Mouse (Mus musculus) heart, embryonic 16.5 days (tissue): ENCODE measurements around the gene Nek2. TPM values are rescaled to one million over a fixed set of nuclear protein-coding genes. Genes with fewer than 3 reads are reported as not detected.
A peak's percentile ranks its signal among the peaks of the same experiment; 100 is the strongest.

Source experiments
- ATAC-seq: fragments of 200-750 bp; cut with Nextera tagmentation; replicated peaks from 2 replicates; pipeline ENCODE4 v1.8.0; 2017; ENCODE audit warnings: moderate number of reproducible peaks; ENCODE audit not compliant: insufficient read depth, low FRiP score; ENCODE audit errors: extremely low read depth
- H3K27ac ChIP-seq: fragments of 300-500 bp; sonication (generic); 2 replicates; pipeline ENCODE4 v1.5.1; 2014; ENCODE audit warnings: mild to moderate bottlenecking, low read length, control low read depth, moderate library complexity
- H3K27me3 ChIP-seq: fragments of 300-500 bp; sonication (generic); 2 replicates; pipeline ENCODE4 v1.6.1; 2014; ENCODE audit warnings: low read length, mixed read lengths; ENCODE audit not compliant: control insufficient read depth, insufficient read depth
- H3K36me3 ChIP-seq: fragments of 300-500 bp; sonication (generic); 2 replicates; pipeline ENCODE4 v1.6.1; 2014; ENCODE audit not compliant: control insufficient read depth, insufficient read depth
- H3K4me1 ChIP-seq: fragments of 300-500 bp; sonication (generic); 2 replicates; pipeline ENCODE4 v1.6.1; 2014; ENCODE audit warnings: low read length, mixed read lengths; ENCODE audit not compliant: control insufficient read depth, insufficient read depth
- H3K4me2 ChIP-seq: fragments of 300-500 bp; sonication (generic); 2 replicates; pipeline ENCODE4 v1.6.1; 2014; ENCODE audit warnings: low read depth, mild to moderate bottlenecking, control low read depth, low read length
- H3K4me3 ChIP-seq: fragments of 300-500 bp; sonication (generic); 2 replicates; pipeline ENCODE4 v1.5.1; 2014; ENCODE audit warnings: mild to moderate bottlenecking, control low read depth, low read length
- H3K9ac ChIP-seq: fragments of 300-500 bp; sonication (generic); 2 replicates; pipeline ENCODE4 v1.6.1; 2014; ENCODE audit warnings: low read length, control low read depth
- H3K9me3 ChIP-seq: fragments of 300-500 bp; sonication (generic); replicated peaks from 2 replicates; pipeline ENCODE4 v1.6.1; 2016; ENCODE audit warnings: low read length; ENCODE audit not compliant: control insufficient read depth
- WGBS: fragments of 180-500 bp; shearing (Covaris S2); extraction: QIAGEN DNeasy Blood & Tissue Kit; methylation state at CpG from one replicate; pipeline ENCODE4 v1.1.7; 2014; 5-methylcytosine and 5-hydroxymethylcytosine counted together
- polyA plus RNA-seq: library from polyadenylated mRNA; unstranded; fragments of >200 nt; fragmentation: Nextera tagmentation; extraction: Ambion mirVana; gene quantifications from 2 replicates; pipeline ENCODE4 v1.2.1, GENCODE M21; 2015

Nek2 gene
- polyA plus RNA-seq: 38.5 and 38.6 TPM in 2 replicates

DNA sequence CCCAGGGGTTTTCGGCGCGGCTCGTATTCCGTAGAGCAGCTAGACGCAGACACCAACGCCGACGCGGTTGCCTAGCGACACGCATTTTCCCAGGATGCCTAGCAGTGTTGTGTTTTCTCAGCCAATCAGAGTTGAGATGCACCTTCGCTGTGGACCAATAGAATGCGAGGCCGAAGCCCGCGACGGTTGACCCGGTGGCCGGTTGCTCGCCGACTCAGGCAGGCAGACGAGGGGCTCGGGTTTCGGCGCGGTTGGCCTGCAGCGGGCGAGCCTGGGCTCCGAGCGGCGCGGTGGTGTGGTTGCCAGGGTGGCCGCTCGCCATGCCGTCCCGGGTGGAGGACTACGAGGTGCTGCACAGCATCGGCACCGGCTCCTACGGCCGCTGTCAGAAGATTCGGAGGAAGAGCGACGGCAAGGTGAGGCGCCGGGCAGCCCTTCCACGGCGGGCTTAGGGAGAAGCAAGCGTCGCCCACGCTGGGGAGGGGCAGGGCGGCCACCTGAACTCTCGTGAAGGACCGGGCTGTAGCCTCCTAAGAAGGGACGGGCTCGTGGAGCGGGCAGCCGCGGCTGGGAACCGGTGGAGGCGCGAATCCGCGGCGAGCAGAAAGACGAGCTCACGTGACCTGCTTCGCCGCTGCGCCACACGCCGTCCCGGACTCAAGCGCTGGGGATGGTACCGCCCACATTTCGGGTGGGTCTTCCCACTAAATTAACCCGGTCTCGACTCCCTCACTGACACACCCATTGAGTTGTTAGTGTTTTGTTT, at the start of gene Nek2:
TSS of gene Nek2 (plus strand) at position 119 of the 766 bp plus-strand sequence.
- Histone ChIP-seq H3K4me1 (peaks cover 11% of the 10 kb centered on the region), H3K27ac (peak within 1 kb of the TSS; percentile 76), H3K9me3 (no peaks in the 10 kb centered on the region), H3K9ac (peak within 1 kb of the TSS; percentile 83), H3K27me3 (no peaks in the 10 kb centered on the region), H3K4me3 (peak within 1 kb of the TSS; percentile 84), H3K4me2 (peak within 1 kb of the TSS; percentile 92), H3K36me3 (peaks cover 13% of the 10 kb centered on the region)
- ATAC-seq: peak; percentile 95
- WGBS: under 1% methylated on average over 79 of the region's 79 CpGs

DNA sequence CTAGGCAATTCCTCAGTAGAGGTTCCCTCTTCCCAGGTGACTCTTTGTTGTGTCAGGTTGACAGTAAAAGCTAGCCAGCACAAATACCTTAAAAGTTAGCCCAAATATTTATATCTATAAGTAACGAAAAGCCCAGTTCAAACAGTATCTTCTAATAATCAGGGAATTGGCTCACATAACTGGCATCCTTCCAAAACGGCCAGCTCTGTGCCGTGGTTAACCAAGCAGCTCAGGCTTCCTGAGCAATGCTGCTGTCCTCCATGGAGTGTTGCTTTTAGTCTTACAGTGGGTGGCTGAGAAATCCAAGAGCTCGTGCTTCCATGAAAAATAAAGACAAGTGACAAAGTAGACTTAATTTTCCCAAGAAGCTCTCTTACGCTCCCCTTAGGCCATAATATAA, 47.1 kb upstream of the Nek2 start:
- no peak overlapping the region for H3K4me3 ChIP-seq
- no peaks in the 10 kb centered on the region for H3K9me3 ChIP-seq
- no peaks in the 10 kb centered on the region for H3K27me3 ChIP-seq
- H3K36me3 ChIP-seq: peaks cover 34% of the 10 kb centered on the region
- H3K4me2 ChIP-seq: no peak overlapping the region
- 65% methylated on average over 5 of the region's 5 CpGs for WGBS
- H3K27ac ChIP-seq: no peak overlapping the region
- H3K4me1 ChIP-seq: no peaks in the 10 kb centered on the region
- no peak for ATAC-seq
- H3K9ac ChIP-seq: no peak overlapping the region

DNA sequence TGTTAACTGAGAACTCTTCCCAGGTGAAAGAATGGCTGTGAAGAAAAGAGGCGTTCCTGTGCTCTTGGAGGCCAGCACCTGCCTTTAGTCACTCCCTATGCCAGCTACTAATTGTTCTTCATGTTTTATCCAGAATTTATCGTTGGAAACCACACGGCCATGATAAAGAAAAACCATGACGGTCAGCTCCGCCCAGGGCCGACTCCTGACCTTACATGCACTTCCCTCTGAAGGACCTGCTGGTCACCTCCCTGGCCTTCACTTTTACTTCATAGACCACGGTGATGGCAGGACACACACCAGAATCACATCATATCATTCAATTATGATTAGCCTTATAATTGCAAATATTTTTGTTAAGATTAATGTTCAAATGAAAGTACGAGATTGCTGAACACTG, 46.1 kb upstream of the Nek2 start:
- Histone ChIP-seq H3K36me3 (peaks cover 34% of the 10 kb centered on the region), H3K4me3 (no peak overlapping the region), H3K9me3 (no peaks in the 10 kb centered on the region), H3K4me1 (peaks cover 3% of the 10 kb centered on the region), H3K27ac (no peak overlapping the region), H3K27me3 (no peaks in the 10 kb centered on the region), H3K9ac (no peak overlapping the region), H3K4me2 (no peak overlapping the region)
- ATAC-seq: no peak
- 85% methylated on average over 8 of the region's 8 CpGs for WGBS

DNA sequence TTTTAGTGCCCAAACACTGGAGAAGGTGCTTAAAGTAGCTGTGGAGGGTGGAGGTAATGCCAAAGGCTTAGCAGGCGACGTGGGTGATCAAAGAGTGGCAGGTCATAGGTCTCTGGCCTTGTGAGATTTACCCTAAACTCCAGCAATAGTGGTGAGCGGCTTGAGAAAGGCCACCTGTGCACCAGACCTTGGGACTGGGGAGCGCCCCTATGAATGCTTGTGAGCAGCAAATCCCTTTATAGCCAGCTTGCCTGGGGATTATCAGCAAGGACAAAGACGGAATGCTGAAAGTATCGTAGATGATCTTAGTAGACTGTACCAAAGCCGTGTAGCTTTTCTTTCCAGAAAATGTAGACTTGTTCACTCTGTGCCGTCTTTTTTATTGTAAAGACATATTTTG, 43.7 kb upstream of the Nek2 start:
- H3K36me3 ChIP-seq: peaks cover 34% of the 10 kb centered on the region
- WGBS: 78% methylated on average over 8 of the region's 8 CpGs
- no peak overlapping the region for H3K4me2 ChIP-seq

DNA sequence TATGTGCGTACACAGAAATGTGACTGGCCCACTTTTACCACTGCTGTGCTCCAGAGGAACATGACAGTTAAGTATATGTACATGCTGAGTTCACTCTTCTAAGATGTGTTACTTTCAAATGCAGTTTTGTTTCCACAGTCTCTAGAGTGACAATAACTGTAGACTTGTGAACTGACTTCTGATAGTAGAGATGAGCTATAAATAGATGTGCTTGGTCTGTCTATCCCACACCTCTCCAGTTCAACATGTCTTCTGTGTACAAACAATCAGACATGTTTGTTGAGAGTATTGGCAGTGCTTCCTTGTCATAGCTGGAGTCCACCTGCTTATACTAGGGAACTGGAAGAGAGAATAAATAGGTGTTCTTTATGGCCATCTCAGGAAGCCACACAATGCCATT, 40.8 kb upstream of the Nek2 start:
- 87% methylated on average over 1 of the region's 1 CpGs for WGBS
- no peak overlapping the region for H3K4me2 ChIP-seq
- ATAC-seq: no peak; the same call in 1 of the 2 replicates
- no peaks in the 10 kb centered on the region for H3K27me3 ChIP-seq
- H3K27ac ChIP-seq: peak overlapping the region; percentile 54
- H3K9me3 ChIP-seq: no peaks in the 10 kb centered on the region
- peaks cover 17% of the 10 kb centered on the region for H3K36me3 ChIP-seq
- H3K4me3 ChIP-seq: no peak overlapping the region
- H3K4me1 ChIP-seq: peaks cover 6% of the 10 kb centered on the region
- no peak overlapping the region for H3K9ac ChIP-seq

More for the DNA sequence above, 43.7 kb upstream of the Nek2 start:
- no peaks in the 10 kb centered on the region for H3K9me3 ChIP-seq
- no peak overlapping the region for H3K4me3 ChIP-seq
- no peak for ATAC-seq
- peaks cover 6% of the 10 kb centered on the region for H3K4me1 ChIP-seq
- no peak overlapping the region for H3K9ac ChIP-seq
- H3K27ac ChIP-seq: no peak overlapping the region
- no peaks in the 10 kb centered on the region for H3K27me3 ChIP-seq

DNA sequence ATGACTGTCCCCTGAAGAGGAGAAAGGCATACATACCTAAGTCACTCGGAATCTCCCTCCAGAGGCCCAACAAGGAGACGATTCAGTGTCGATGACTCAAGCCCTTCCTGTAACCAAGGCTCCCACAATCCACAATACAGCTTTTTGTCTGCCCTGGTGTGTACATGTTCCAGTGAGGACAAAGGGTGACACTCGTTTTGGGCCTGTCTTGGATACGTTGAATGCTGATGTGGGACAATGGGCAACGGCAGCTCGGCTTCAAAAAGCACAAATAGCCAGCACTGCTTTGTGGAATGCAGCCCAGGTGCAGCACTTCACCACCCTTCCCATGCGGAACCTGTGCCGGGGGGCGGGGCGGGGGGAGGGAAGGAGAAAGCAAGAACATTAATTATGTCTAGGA, 36.1 kb upstream of the Nek2 start:
- ATAC-seq: no peak
- no peaks in the 10 kb centered on the region for H3K36me3 ChIP-seq
- WGBS: 74% methylated on average over 11 of the region's 11 CpGs

DNA sequence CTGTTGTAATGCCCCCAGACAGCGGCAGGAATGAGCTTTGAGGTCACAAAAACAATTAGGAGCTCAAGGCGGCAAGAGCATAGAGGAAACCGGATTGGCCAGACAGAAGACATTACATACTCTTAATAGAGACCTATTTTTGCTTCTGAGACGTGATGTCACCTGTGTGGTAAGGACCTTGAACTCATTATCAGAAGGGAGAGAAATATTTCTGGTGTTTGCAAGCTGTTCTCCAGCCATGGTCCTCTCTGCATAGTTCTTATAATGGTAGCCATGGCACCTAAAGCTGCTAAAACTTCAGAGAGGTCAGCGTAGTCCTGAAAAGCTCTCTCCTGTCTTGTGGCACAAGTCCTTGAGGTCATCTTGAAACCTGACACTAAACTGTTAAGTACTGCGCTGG, 35.0 kb upstream of the Nek2 start:
- H3K4me1 ChIP-seq: no peaks in the 10 kb centered on the region
- no peaks in the 10 kb centered on the region for H3K27me3 ChIP-seq
- no peak overlapping the region for H3K4me2 ChIP-seq
- no peaks in the 10 kb centered on the region for H3K36me3 ChIP-seq
- peaks cover 7% of the 10 kb centered on the region; the same call in 1 of the 2 replicates for H3K9me3 ChIP-seq
- H3K4me3 ChIP-seq: no peak overlapping the region
- WGBS: 63% methylated on average over 6 of the region's 6 CpGs
- H3K9ac ChIP-seq: no peak overlapping the region
- H3K27ac ChIP-seq: no peak overlapping the region
- ATAC-seq: no peak

More for the DNA sequence above, 36.1 kb upstream of the Nek2 start:
- Histone ChIP-seq H3K4me1 (peaks cover 3% of the 10 kb centered on the region), H3K27me3 (no peaks in the 10 kb centered on the region), H3K9me3 (peaks cover 7% of the 10 kb centered on the region; the same call in 1 of the 2 replicates), H3K4me3 (no peak overlapping the region), H3K9ac (no peak overlapping the region), H3K4me2 (no peak overlapping the region), H3K27ac (no peak overlapping the region)

DNA sequence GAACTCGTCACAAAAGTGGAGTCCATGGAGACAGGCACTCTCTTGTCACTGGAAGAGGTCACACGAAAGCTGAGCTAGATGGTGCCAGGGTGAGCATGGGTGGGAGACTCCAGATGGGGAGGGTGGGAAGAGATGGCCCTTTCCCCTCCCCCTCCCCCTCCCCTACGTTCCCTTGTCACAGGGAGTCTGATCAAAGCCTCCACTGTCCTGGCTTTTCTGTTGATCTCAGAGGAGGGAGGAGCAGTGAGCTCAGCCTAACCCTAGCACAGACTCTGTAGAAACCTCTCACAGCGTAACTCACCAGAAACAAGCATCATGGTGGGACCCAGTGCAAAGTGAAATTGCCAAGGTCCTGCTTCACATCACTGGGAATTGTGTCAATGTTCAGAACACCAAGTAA, 33.9 kb upstream of the Nek2 start:
- peaks cover 7% of the 10 kb centered on the region; the same call in 1 of the 2 replicates for H3K9me3 ChIP-seq
- H3K4me3 ChIP-seq: no peak overlapping the region
- H3K36me3 ChIP-seq: no peaks in the 10 kb centered on the region
- H3K27me3 ChIP-seq: no peaks in the 10 kb centered on the region
- no peak overlapping the region for H3K27ac ChIP-seq
- no peak overlapping the region for H3K4me2 ChIP-seq
- H3K4me1 ChIP-seq: no peaks in the 10 kb centered on the region
- no peak overlapping the region for H3K9ac ChIP-seq
- 41% methylated on average over 4 of the region's 4 CpGs for WGBS
- ATAC-seq: no peak; the same call in 1 of the 2 replicates

DNA sequence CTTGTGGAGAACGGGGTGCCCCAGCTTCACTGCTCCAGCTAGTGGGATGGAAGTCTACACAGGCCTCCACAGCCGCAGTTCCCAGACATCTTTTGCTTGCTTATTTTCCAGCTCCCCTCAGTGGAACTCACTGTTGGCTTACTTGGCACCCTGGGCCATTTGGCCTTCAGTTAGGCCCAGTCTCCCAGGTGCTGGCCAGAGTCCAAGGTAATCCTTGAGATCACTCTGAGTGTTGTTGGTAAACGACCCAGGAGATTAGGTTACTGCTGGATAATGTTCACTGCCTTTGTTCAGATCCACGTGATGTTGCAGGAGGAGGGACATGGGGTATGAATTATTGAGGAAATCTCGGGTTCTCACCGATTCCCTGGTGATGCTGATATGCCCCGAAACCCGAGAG, 28.3 kb upstream of the Nek2 start:
- H3K9ac ChIP-seq: no peak overlapping the region
- 70% methylated on average over 8 of the region's 8 CpGs for WGBS
- peaks cover 7% of the 10 kb centered on the region; the same call in 1 of the 2 replicates for H3K9me3 ChIP-seq
- ATAC-seq: no peak
- H3K4me1 ChIP-seq: no peaks in the 10 kb centered on the region; the same call in none of the 2 replicates
- H3K4me2 ChIP-seq: no peak overlapping the region
- H3K4me3 ChIP-seq: no peak overlapping the region
- H3K27ac ChIP-seq: no peak overlapping the region
- H3K36me3 ChIP-seq: no peaks in the 10 kb centered on the region
- no peaks in the 10 kb centered on the region for H3K27me3 ChIP-seq
